In the genomic region with DNA sequence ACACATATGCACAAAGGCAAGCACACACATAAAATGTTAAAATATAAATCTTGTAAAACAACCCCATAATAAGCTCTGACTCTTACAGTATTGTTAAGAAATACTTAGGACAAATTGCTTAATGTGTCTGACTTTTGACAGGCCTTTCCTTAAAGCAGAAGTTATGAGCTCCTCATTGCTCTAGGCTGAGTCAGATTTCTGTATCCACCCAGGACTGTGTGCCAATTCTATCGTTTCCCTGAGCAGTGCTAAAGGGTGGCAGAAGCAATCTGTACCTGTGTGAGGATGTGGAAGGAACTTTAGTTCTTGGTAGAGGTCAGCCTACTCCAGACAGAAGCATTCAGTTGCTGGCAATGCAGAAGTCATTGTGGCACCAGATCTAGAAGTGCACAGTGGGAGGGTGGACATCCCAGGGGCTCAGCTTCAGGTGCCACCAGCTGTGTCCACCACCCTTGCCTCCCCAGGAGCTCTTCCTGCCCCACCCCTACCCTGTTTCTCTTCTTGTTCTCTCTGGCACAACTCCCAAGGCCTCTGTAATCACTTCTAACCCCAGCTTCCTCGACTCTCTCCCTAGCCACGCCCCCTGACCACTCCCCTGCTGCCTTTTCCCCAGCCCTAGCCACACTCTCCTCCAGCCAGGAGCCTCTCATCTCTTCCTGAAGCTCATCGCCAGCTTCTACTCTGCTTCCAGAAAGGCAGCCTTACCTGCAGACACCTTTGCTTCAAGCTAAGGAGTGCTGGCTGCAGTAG, we compare ENCODE assay signal across 9 mouse cellular contexts. TPM values are rescaled to one million over a fixed set of nuclear protein-coding genes. Genes with fewer than 3 reads are reported as not detected.
DNase-seq lines count a peak whose midpoint lies in the region; ATAC-seq lines count a peak whose summit lies in the region.
"Had no signal": no experiment of that assay in that cellular context is flagged by ENCODE, and none has a peak within 500 bp of the region (broad histone marks: within the 10 kb centered on the region; RNA-seq: fewer than 3 reads in every experiment).

No protein-coding gene starts in this region.

- peak; percentile 28 to 37 for DNase-seq in urinary bladder, adult 18-20 months (ENCODE audit: low spot score in 2 of 2)
- no peak for DNase-seq in urinary bladder, postnatal 10 days (ENCODE audit: low spot score)
- peak; percentile 70 for DNase-seq in fat pad, adult 2 months (ENCODE audit: extremely low read depth, low read depth, low spot score)
- peak; percentile 62 for DNase-seq in lung, postnatal 14 days
- DNase-seq in cerebellum, postnatal 25 days = no peak
- DNase-seq in layer of hippocampus, adult 18-20 months (ENCODE audit: low spot score in 2 of 2) = no peak
- DNase-seq: kidney, adult 2 months; lung, embryonic 14.5 days had no signal

- ATAC-seq in CD4-positive, CD25-positive, alpha-beta regulatory T cell, adult 4 months = no peak

RNA-seq across cellular contexts. Expression of gene Tesmin, which starts 11.5 kb away (rescaled TPM):
- total RNA-seq in layer of hippocampus, adult 18-20 months (2021) = under 1 TPM; 0.12 to 0.48 TPM
- not detected for polyA plus RNA-seq in CD4-positive, CD25-positive, alpha-beta regulatory T cell, adult 4 months (2017; shearing (Covaris generic))

RNA-seq across cellular contexts. Expression of gene Gal, which starts 37.2 kb away (rescaled TPM):
- total RNA-seq in layer of hippocampus, adult 18-20 months (2021) = 1 to 10 TPM in 1 of 2 experiments, under 1 TPM in 1; 0.69 to 1.2 TPM
- 1 to 10 TPM in 1 of 2 experiments, not detected in 1; 9.1 TPM for polyA plus RNA-seq in CD4-positive, CD25-positive, alpha-beta regulatory T cell, adult 4 months (2017; shearing (Covaris generic))

RNA-seq across cellular contexts. Expression of gene Cpt1a, which starts 55.0 kb away (rescaled TPM):
- 10 to 100 TPM; 24.3 to 24.7 TPM for total RNA-seq in layer of hippocampus, adult 18-20 months (2021)
- polyA plus RNA-seq in CD4-positive, CD25-positive, alpha-beta regulatory T cell, adult 4 months (2017; shearing (Covaris generic)) = 10 to 100 TPM; 17.1 to 31.7 TPM

Comparison
In these comparisons a context has a peak if more than half of its experiments do, and no peak if none do; other contexts are left out.
1. DNase-seq: peak in urinary bladder, adult 18-20 months (2 of 2), fat pad, adult 2 months (single experiment) and lung, postnatal 14 days (single experiment); none in urinary bladder, postnatal 10 days (single experiment), cerebellum, postnatal 25 days (0 of 2) and layer of hippocampus, adult 18-20 months (0 of 2).